In genomic region chr5:54007617-54008016, GRCm38 (mm10) we compare ENCODE assay signal across 18 mouse cellular contexts.
"Had no signal": no experiment of that assay in that cellular context is flagged by ENCODE, and none has a peak within 500 bp of the region (broad histone marks: within the 10 kb centered on the region; RNA-seq: fewer than 3 reads in every experiment).

No protein-coding gene starts in this region.

- DNase-seq: kidney, adult 2 months; kidney, postnatal 10 days; kidney, postnatal 36 days; liver; liver, postnatal 0 days; lung, postnatal 14 days; lung, postnatal 4 days; midbrain, embryonic 14.5 days; right cerebral cortex, postnatal 4 days; thymus, adult 2 months; thymus, postnatal 14 days; thymus, postnatal 4 days had no signal

- H3K4me3 ChIP-seq: limb, embryonic 10.5 days; limb, embryonic 13.5 days; lung, embryonic 15.5 days had no signal

- H3K27me3 ChIP-seq: lung, embryonic 15.5 days had no signal

- H3K36me3 ChIP-seq: limb, embryonic 10.5 days; limb, embryonic 13.5 days; lung, embryonic 15.5 days had no signal

- H3K4me2 ChIP-seq: limb, embryonic 13.5 days; lung, embryonic 15.5 days; midbrain, embryonic 11.5 days had no signal

- H3K27ac ChIP-seq: limb, embryonic 10.5 days; limb, embryonic 13.5 days; liver, embryonic 14.5 days; lung, embryonic 15.5 days; stomach, postnatal 0 days had no signal

- H3K9me3 ChIP-seq: limb, embryonic 10.5 days; limb, embryonic 13.5 days; lung, embryonic 15.5 days had no signal

- H3K9ac ChIP-seq: limb, embryonic 13.5 days; liver, embryonic 14.5 days; liver, postnatal 0 days; lung, embryonic 15.5 days had no signal

- ATAC-seq: liver, postnatal 0 days had no signal
